Mouse (Mus musculus): Measurements from ENCODE around the gene Olfr729.

Olfr729 gene

DNA sequence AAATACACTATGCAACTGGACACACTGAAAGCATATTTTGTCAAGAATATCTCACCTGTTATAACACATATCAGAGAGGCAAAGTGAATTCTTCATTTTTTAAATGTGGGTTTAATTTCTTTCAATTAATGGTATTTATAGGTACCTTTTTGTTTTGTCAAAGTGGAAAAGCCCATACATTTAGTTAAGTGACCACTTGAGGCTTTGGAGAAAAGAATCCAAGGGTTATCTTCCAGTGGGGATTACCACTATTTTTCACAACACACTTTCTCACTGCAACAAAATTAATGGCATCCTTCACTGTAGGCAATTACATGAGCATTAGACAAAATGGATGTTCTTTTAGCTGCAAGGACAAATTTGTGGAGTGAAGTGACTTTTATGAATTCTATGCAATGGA, at the start of gene Olfr729:
Gene Olfr729 (minus strand): TSS at position 101 of the 400 bp plus-strand sequence.
- no peak for DNase-seq (ENCODE audit: low read depth, low spot score)

DNA sequence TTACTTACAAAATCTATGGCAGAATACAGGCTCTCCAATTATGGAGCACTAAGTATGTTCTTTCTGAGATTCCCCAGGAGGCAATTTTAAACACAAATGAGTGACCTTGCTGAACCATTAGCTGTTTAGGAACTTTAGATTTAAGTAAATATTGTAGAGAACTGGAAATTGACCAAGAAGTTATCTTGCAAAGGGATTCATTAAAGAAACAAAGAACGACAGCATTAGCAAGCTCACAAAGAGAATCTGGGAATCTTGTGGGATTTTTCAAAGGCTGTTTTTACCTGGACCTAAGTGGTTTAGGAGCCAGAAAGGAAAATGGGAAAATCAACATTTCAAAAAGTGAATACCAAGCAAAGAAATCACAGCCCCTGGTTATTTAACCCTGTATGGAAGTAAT, 35.4 kb upstream of the Olfr729 start, which contains the start of gene Olfr730:
Gene Olfr730 (minus strand): TSS at position 101 of the 400 bp plus-strand sequence.
- no peak for DNase-seq (ENCODE audit: low read depth, low spot score)

DNA sequence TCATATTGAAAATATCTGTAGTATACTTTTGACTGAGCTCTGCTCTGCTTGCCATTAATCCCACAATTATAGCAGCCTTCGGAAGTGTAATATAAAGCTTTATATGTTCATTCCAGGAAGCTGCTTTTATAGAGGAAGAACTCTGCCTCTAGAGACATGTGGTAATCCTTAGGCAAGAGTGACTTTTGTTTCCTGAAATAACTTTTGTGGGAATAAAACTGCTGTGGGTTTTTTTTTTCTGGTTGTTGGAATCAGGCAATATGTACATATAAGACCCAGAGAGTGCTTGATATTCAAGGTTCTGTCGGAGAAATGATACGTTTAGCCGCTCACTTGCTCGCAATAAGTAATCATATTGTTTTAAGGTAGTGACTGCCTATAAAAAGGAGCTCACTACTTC, 10.1 kb downstream of the Olfr729 start, which contains the start of gene Olfr728:
Gene Olfr728 (minus strand): TSS at position 101 of the 400 bp plus-strand sequence.
- DNase-seq (ENCODE audit: low read depth, low spot score) = no peak

DNA sequence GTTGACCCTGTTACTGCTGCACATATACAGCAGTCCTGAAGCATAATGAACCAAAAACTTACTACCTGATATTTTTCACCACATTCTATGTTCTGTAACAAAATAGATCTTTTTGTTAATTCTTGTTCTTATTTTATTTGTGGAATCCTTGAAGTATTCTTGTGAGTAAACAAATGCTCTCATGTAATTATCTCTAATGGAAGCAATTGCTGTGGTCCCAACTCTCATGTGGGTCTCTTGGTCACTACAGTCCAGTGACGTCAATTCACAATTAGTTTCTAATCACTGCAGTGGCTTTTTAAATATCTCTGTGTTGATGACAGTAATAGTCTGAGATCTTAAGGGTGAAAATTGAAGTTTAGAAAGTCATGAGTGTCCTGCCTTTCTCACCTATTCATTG, 29.8 kb downstream of the Olfr729 start, which contains the start of gene Olfr727:
Gene Olfr727 (plus strand): TSS at position 301 of the 400 bp plus-strand sequence.
- no peak for DNase-seq (ENCODE audit: low read depth, low spot score)

All from embryo, embryonic 11.5 days (tissue).